Mouse (Mus musculus) B cell, adult 2 months (primary cell): ENCODE measurements around the gene Prss33.

Experiments used
- DNase-seq, 2 experiments: peaks; one replicate each; pipeline ENCODE4 v3.0.0; 2022

The Prss33 gene

DNA sequence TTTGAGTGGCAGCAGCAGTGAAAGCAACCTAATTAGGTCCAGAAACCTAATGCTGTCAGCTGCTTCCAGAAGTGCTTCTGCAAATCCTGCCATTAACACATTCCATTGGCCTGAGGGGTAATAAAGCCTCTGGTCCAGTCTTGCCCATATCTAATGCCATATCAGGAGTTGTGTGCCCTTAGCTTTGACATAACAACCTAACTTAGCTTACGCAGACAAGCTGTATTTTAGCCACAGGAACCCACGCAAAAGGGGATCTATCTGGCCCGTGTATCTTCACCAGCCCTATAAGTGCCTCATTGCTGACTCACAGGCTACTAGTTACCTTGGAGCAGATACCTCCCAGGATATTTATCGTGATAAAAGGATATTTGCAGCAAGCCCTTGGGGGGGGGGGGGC is 10.3 kb downstream of the Prss33 start:
- no peak for DNase-seq

DNA sequence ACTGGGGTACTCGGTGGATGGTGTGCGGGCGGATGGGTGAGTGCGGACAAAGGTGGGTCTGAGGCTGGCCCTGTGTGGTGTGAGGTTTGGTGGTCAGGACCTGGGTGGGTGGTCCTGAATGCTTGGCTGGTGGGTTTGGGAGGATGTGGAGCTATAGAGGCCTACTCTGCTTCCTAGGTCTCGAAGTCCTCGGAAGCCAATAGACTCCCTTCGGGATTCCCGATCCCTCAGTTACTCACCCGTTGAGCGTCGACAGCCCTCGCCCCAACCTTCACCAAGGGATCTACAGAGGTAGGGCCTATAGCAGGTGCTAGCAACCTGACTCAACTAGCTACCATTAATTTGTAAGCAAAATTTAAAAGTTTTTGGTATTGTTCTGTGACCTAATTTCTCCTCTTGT is 12.2 kb downstream of the Prss33 start:
- no peak for DNase-seq

DNA sequence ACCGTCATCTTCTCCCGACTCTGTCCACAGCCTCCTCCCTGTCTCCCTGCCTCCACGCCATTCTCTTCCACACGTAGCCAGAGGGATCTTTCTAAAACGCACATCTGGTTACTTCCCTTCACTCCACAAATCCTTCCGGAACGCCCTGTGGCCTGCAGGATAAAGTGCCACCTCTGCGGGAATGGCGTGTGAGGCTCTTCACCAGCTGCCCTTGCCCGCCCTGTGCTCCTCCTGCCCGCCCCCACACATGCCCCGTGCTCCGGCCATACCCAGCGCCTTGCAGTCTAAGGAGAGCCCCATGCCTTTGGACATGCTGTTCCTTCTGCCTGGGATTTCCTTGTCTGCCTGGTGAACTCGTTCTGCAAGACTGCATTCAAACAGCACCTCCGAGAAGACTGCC is 12.8 kb downstream of the Prss33 start:
- peak in 1 of 2 experiments; percentile 15 for DNase-seq

GRCm38 (mm10) chr17:23822094-23822493 is 13.8 kb downstream of the Prss33 start:
- peak in 1 of 2 experiments; percentile 13 for DNase-seq

- no peak for DNase-seq
Observed at GRCm38 (mm10) chr17:23820731-23821130, 15.1 kb downstream of the Prss33 start.

- peak in 1 of 2 experiments; percentile 17 for DNase-seq
Observed at GRCm38 (mm10) chr17:23819235-23819634, 16.6 kb downstream of the Prss33 start.

DNA sequence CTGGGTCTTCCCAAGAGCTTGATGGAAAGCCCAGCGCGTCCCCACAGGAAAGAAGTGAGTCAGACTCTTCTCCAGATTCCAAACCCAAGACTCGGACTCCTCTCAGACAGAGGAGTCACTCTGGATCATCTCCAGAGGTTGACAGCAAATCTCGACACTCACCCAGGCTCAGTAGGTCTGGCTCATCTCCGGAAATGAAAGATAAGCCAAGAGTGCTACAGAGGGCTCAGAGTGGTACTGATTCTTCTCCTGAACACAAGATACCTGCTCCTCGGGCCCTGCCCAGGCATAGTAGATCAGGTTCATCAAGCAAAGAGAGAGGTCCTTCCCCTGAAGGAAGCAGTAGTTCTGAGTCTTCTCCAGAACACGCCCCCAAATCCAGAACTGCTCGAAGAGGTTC is 17.3 kb downstream of the Prss33 start:
- no peak for DNase-seq

DNA sequence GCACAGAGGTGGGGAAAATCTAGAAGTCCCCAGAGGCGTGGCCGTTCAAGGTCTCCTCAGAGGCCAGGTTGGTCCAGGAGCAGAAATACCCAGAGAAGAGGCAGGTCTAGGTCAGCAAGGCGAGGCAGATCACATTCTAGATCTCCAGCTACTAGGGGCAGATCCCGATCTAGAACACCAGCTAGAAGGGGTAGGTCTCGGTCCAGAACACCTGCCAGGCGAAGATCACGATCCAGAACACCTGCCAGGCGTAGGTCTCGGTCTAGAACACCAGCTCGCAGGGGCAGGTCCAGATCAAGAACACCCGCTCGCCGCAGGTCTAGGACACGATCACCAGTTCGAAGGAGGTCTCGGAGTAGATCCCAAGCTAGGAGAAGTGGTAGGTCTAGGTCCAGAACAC is 20.2 kb downstream of the Prss33 start:
- DNase-seq = no peak

GRCm38 (mm10) chr17:23807918-23808317 is 27.9 kb downstream of the Prss33 start:
- DNase-seq = no peak

DNA sequence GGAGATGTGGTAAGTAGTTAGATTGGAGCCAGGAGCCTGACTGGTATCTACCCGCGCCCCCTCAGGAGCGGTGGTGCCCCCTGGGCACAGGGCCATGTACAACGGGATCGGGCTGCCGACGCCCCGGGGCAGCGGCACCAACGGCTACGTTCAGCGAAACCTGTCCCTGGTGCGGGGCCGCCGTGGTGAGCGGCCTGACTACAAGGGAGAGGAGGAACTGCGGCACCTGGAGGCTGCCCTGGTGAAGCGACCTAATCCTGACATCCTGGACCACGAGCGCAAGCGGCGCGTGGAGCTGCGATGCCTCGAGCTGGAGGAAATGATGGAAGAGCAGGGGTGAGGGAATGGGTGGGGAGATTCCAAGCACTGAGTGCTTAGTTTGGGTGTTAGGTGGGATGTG is 29.0 kb downstream of the Prss33 start:
- peak; percentile 36 to 37 for DNase-seq

DNA sequence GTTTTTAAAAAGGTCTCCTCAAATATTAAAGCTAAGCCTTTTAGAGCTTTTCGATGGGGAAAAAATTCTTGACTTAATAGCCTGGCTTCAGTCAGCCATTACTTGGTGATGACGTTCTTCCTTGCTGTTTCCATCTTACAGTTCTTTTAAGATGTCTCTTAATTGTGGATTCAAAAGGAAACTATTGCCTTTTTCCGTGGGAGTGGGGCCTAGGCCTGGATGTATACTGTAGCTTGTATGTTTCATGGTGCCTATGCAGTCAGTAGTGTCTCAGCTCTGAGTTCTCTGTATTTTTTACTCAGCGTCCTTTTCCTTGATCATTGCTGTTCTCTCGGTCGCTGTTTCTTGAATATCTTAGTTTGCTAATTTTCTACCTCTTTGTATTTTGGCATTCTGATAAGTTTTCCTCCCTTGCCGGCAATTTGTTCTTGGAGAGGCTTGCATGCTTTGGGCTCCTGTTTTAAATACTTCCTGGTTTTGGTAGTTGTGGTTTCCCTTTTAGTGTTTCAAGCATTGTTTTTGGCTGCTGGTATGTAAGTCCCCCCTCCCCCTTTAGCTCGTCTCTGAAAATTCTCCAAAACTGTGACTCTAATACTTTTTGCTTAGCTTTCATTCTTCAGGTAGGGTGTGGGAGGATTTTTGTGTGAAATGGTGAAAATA is 31.3 kb downstream of the Prss33 start:
- DNase-seq = no peak

GRCm38 (mm10) chr17:23803366-23804041 is 32.4 kb downstream of the Prss33 start:
- peak; percentile 69 to 75 for DNase-seq

- peak; percentile 95 to 96 for DNase-seq
Observed at GRCm38 (mm10) chr17:23802746-23803365, 33.0 kb downstream of the Prss33 start.

GRCm38 (mm10) chr17:23801627-23802026 is 34.2 kb downstream of the Prss33 start:
- no peak for DNase-seq

GRCm38 (mm10) chr17:23797316-23797715 is 38.5 kb downstream of the Prss33 start:
- no peak for DNase-seq

GRCm38 (mm10) chr17:23795323-23795722 is 40.5 kb downstream of the Prss33 start:
- no peak for DNase-seq

DNA sequence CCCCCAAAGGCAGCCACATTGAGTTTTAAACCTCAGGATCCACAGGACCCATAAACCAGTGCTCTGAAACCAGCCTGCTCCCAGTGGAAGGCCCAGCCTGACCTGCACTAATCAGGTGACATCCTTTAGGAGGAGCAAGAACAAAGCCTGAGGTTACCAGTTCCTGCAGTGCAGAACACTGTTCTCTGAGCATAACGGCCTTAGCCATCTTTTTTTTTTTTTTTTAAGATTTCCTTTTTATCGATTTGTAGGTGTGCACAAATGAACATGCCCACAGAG is 44.8 kb downstream of the Prss33 start:
- DNase-seq = no peak

GRCm38 (mm10) chr17:23790269-23791078 is 45.4 kb downstream of the Prss33 start, which contains the start of gene Srrm2:
Srrm2 (plus strand) TSS chr17:23790532.
- peak; percentile 51 to 54 for DNase-seq

DNA sequence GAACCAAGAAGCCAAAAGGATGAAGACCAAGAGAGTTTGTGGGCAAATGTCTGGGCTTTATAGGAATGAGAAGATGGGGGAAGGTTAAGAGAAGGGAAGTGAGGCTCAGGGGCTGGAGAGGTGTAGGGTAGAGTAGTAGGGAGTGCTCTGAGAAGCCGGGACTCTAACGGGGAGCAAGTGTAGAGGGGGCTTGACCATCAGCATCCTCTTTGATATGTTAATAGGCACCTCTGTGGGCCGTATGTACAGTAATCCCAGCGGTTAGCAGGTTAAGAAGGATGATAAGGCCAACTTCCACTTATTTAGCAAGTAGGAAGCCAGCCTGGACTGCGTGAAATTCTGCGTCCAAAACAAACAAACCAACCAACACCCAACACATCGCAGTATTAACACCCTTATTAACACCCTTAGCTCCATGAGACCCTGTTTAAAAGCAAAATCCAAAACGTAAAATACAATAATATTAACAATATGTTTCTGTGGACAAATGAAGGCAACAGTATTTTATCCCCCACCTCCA is 46.0 kb downstream of the Prss33 start:
- no peak for DNase-seq

- DNase-seq = no peak
Observed at GRCm38 (mm10) chr17:23788973-23789372, 46.9 kb downstream of the Prss33 start.

GRCm38 (mm10) chr17:23786510-23786931 is 49.3 kb downstream of the Prss33 start:
- DNase-seq = no peak

DNA sequence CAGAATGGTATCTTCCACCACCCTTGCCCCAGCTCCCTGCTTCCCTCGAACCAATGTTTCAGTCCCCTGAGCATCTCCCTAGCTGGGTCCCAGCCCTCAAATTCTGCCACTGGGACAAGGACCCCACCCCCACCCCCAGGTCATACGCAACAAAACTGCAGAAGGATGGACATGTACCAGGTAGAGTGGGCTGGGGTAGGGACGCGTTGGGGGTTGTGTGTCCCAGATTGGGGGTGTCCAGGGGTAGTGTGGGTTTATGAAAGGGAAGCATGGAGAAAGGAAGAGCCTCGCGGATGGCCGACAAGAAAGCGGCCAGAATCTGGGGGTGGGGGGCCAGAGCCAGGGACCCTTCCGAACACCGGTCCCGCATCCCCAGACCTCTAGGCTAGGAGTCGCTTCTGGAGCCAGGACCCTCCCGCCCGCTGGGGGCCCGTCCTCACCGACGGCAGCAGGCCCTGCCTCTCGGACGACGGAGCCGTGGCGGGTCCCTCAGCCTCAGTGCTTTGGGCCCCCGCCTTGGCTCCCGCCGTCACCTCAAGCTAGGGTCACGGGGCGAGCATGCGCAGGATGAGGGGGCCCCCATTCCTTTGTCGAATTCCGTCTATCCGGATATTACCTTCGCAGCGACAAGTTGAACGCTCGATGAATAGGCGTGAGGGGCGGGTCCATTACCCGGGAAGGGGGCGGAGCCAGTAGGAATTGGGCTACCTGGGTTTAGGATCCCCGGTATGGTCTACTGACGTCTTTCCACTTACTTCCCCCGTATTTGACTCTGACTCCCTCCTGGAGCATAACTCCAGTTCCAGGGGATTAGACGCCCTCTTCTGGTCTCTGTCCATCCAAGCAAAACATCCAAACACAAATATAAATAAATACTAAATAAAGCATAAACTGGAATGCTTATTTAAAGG is 50.0 kb downstream of the Prss33 start, which contains the start of gene Flywch2:
Flywch2 (minus strand) TSS at position 521 of the 911 bp plus-strand sequence.
- DNase-seq = peak; percentile 70 to 76
